Mouse (Mus musculus) embryonic fibroblast, embryonic 13.5 days (primary cell): ENCODE measurements around the gene Trmt1l.

Experiments used
- CTCF ChIP-seq: IDR thresholded peaks from 2 replicates; pipeline ENCODE4 v1.5.1; 2011; ENCODE audit warnings: mild to moderate bottlenecking, control low read depth, low read length, moderate library complexity, borderline replicate concordance; ENCODE audit not compliant: insufficient read depth
- POLR2A ChIP-seq: IDR thresholded peaks from 2 replicates; pipeline ENCODE4 v1.6.1; 2011; ENCODE audit warnings: low read depth, mild to moderate bottlenecking, control low read depth, low read length, moderate library complexity

DNA sequence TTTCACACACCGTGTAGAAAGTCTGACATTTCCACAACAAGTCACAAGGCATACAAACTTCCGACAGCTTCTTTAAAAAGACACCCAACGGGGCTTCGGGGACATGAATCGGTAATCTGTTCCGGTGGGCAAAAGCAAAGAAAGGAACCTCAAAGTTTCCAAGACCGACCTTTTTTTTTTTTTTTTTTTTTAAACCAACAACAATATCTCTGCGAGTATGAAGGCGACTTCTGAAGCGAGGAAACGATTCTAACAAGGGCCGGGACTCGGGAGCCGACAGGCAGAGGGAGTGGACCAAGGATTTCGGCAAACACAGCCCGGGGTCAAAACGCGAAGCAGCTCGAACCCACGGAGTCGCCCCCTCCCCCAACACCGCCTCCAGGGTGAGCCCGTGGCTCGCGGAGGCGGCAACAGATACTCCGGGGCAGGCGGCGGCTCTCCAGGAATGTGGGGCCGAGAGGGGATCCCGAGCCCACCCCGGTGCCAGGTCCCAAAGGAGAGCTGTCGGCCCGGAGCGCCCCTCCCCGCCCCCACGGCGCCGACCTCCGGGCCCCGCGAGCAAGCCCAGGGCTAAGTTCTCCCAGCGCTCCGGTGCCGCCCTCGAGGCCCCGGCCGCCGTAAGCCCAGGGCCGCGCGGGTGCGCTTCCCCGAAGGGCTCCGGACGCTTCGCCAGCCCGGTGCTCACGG, 71.6 kb downstream of the Trmt1l start:
- TF ChIP-seq CTCF = no peak
- no peak for TF ChIP-seq POLR2A
